Mouse (Mus musculus): ENCODE results near the gene Tmc6. TPM values are rescaled to one million over a fixed set of nuclear protein-coding genes. Genes with fewer than 3 reads are reported as not detected.
"Not testable (repeated sequence)": the region's sequence is repeated elsewhere in the genome, so short reads cannot be mapped to it uniquely, and the experiment has no call there.

Tmc6 gene
- polyA plus RNA-seq (2012; rRNA removed), result 42.5 and 49.8 TPM in 2 replicates

GRCm38 (mm10) chr11:117781993-117782704 is at the start of gene Tmc6, which contains the start of gene Tmc8:
Gene Tmc6, minus strand, starts transcription at chr11:117782198.
Gene Tmc8, plus strand, starts transcription at chr11:117782076.
- no peak for DNase-seq (ENCODE audit: low read depth)

GRCm38 (mm10) chr11:117830401-117830800 is 48.4 kb upstream of the Tmc6 start:
- no peak for DNase-seq (ENCODE audit: low read depth)

- no peak for DNase-seq (ENCODE audit: low read depth)
Measured at GRCm38 (mm10) chr11:117829671-117830215, 47.7 kb upstream of the Tmc6 start.

GRCm38 (mm10) chr11:117828888-117829604 is 47.0 kb upstream of the Tmc6 start:
- DNase-seq (ENCODE audit: low read depth), result no peak

- no peak for DNase-seq (ENCODE audit: low read depth)
Measured at GRCm38 (mm10) chr11:117828149-117828887, 46.3 kb upstream of the Tmc6 start.

- DNase-seq (ENCODE audit: low read depth), result no peak
Measured at GRCm38 (mm10) chr11:117827386-117827785, 45.4 kb upstream of the Tmc6 start.

- DNase-seq (ENCODE audit: low read depth), result no peak
Measured at GRCm38 (mm10) chr11:117826916-117827315, 44.9 kb upstream of the Tmc6 start.

GRCm38 (mm10) chr11:117826164-117826563 is 44.2 kb upstream of the Tmc6 start:
- DNase-seq (ENCODE audit: low read depth), result no peak

- peak; percentile 96 for DNase-seq (ENCODE audit: low read depth)
Measured at GRCm38 (mm10) chr11:117825333-117826101, 43.5 kb upstream of the Tmc6 start, which contains the start of the genes Afmid and Tk1. Gene Afmid, plus strand, starts transcription at chr11:117825924. Gene Tk1, minus strand, starts transcription at chr11:117826092.

GRCm38 (mm10) chr11:117824060-117824969 is 42.3 kb upstream of the Tmc6 start:
- DNase-seq (ENCODE audit: low read depth), result no peak

- no peak for DNase-seq (ENCODE audit: low read depth)
Measured at GRCm38 (mm10) chr11:117823411-117823810, 41.4 kb upstream of the Tmc6 start.

GRCm38 (mm10) chr11:117822728-117823241 is 40.8 kb upstream of the Tmc6 start:
- DNase-seq (ENCODE audit: low read depth), result no peak

- no peak for DNase-seq (ENCODE audit: low read depth)
Measured at GRCm38 (mm10) chr11:117821868-117822267, 39.9 kb upstream of the Tmc6 start.

- DNase-seq (ENCODE audit: low read depth), result no peak
Measured at GRCm38 (mm10) chr11:117820173-117820572, 38.2 kb upstream of the Tmc6 start.

- no peak for DNase-seq (ENCODE audit: low read depth)
Measured at GRCm38 (mm10) chr11:117819095-117819494, 37.1 kb upstream of the Tmc6 start.

- no peak for DNase-seq (ENCODE audit: low read depth)
Measured at GRCm38 (mm10) chr11:117816389-117816996, 34.5 kb upstream of the Tmc6 start.

- DNase-seq (ENCODE audit: low read depth), result not testable (repeated sequence)
Measured at GRCm38 (mm10) chr11:117815850-117816249, 33.9 kb upstream of the Tmc6 start.

GRCm38 (mm10) chr11:117814704-117815366 is 32.8 kb upstream of the Tmc6 start:
- DNase-seq (ENCODE audit: low read depth), result no peak

- no peak for DNase-seq (ENCODE audit: low read depth)
Measured at GRCm38 (mm10) chr11:117813867-117814266, 31.9 kb upstream of the Tmc6 start.

Data from gonadal fat pad, adult 2 months (tissue).